Mouse (Mus musculus) lung, adult 2 months (tissue): Measurements from ENCODE around the gene Ankrd23. TPM values are rescaled to one million over a fixed set of nuclear protein-coding genes. Genes with fewer than 3 reads are reported as not detected.

Experiments used
- DNase-seq: peaks from one replicate; pipeline ENCODE4 v3.0.0; 2022
- H3K4me1 ChIP-seq: fragments of 200-500 bp; 2 replicates; pipeline ENCODE4 v1.6.1; 2011; ENCODE audit warnings: low read length; ENCODE audit not compliant: control insufficient read depth, insufficient read depth
- H3K4me3 ChIP-seq: fragments of 200-500 bp; replicated peaks from 2 replicates; pipeline ENCODE3; 2011; ENCODE audit warnings: low read depth, mild to moderate bottlenecking, control low read depth, low read length; ENCODE audit errors: extremely low read depth
- CTCF ChIP-seq: fragments of 200-500 bp; IDR thresholded peaks from 2 replicates; pipeline ENCODE4 v1.5.1; 2011; ENCODE audit warnings: mild to moderate bottlenecking, low read length, control low read depth; ENCODE audit not compliant: insufficient read depth
- POLR2A ChIP-seq: fragments of 200-500 bp; IDR thresholded peaks from 2 replicates; pipeline ENCODE4 v1.6.1; 2011; ENCODE audit warnings: low read depth, mild to moderate bottlenecking, control low read depth, low read length, borderline replicate concordance; ENCODE audit errors: extremely low read depth
- WGBS: fragments of 180-500 bp; shearing (Covaris S2); methylation state at CpG from one replicate; pipeline ENCODE4 v1.1.7; 2018; 5-methylcytosine and 5-hydroxymethylcytosine counted together
- polyA plus RNA-seq: library from polyadenylated mRNA; depleted of rRNA; stranded (reverse); fragments of >200 nt; gene quantifications from 2 replicates; pipeline ENCODE4 v1.2.3, GENCODE M21; 2012

Ankrd23 gene
- polyA plus RNA-seq, 1 experiment = 36.2 TPM

DNA sequence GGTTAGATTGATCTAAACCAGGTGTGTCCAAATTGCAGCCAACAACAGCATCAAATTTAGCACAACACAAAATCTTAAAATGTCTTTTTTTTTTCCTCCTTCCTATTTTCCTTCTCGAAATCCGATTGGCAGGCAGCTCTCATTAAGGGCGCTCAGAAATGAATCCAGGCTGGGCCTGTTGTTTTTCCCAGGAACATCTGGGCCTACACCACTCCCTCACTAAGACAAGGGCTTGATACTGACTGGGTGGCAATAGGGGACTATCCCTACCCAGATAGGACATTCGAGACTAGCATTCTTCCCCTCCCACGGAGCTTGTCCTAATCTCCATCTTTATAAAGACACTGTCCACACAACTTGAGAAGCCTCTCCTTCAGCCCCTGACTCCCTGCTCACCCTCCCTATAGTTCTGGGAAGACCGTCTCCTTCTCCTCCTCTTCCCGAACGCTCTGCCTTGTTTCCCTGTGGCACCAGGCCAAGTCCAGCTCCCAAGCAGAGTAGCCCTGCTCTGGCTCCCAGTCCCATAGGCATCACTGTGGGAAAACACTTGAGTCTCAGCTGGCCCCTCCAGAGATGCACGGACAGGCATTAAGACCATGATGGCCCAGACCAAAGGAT is 11.4 kb upstream of the Ankrd23 start:
- no peak for DNase-seq
- no peak overlapping the region for H3K4me3 ChIP-seq
- TF ChIP-seq POLR2A (no peak), CTCF (no peak)
- H3K4me1 ChIP-seq = 0 out of 2 replicates have a peak, but pooled peaks cover 6% of the 10 kb centered on the region
- 35% methylated on average over 9 of the region's 9 CpGs for WGBS

DNA sequence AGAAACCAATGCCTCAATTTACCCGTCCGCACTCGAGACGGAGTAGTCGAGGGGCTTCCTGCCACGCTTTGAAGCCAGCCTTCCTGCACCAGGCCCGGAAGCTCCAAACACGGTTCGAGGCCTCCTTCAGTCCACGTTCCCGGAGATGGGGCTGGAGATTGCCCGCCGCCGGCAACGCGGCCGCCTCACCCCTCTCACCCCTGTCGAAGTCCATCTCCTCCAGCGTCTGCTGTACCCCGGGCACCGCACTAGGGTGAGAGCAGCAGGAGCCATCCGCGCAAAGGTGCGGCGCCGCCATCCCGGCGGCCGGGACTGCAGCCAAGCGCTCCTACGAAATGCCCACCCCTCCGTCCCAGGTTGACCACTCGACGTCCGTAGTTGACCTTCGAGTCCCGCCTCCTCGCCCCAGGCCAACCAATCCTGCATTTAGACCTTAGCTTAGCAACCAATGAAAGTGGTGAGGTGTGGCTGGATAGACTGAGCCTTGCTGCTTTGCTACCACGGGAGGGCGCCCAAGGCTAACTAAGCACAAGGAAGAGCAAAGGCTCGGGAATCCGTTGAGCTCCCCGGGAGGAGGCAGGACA is 10.3 kb upstream of the Ankrd23 start, which contains the start of gene Ankrd39:
TSS of gene Ankrd39 (minus strand) at position 558 of the 584 bp plus-strand sequence.
- TF ChIP-seq CTCF = peak; percentile 96
- peak; percentile 79; the same call in 1 of the 2 replicates for TF ChIP-seq POLR2A
- WGBS = under 1% methylated on average over 43 of the region's 43 CpGs
- Histone ChIP-seq H3K4me3 (peak within 1 kb of the TSS; percentile 68), H3K4me1 (0 out of 2 replicates have a peak, but pooled peaks cover 6% of the 10 kb centered on the region)
- DNase-seq = peak; percentile 96

DNA sequence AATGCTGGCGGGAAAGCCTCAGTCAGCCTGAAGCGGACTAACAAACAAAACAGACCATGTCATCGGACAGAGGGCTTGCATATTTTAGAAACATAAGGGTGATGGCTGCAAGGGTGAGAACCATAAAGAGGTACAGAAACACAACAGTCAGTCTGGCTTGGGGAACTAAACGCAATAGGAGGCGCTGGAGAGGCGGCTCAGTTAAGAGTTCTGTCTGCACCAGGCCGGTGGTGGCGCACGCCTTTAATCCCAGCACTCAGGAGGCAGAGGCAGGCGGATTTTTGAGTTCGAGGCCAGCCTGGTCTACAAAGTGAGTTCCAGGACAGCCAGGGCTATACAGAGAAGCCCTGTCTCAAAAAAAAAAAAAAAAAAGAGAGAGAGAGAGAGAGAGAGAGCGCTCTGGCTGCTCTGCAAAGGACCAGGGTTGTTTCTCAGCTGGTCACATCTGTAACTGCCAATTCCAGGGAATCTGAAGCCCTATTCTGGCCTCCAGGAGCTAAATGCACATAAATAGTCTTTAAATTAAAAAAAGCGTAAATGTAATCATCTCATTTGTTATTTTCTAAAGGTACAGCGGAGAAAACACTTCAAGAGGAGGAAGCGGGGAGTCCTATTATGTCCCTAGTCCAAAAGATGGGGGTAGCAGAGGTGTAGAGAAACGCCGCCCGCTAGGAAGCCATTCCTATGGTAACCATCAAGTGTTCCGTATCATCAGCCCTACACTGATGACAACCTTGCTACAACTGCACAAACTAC is 9.3 kb upstream of the Ankrd23 start:
- Histone ChIP-seq H3K4me1 (0 out of 2 replicates have a peak, but pooled peaks cover 6% of the 10 kb centered on the region), H3K4me3 (peak overlapping the region; percentile 68)
- no peak for DNase-seq
- 69% methylated on average over 19 of the region's 19 CpGs for WGBS
- TF ChIP-seq POLR2A (no peak), CTCF (no peak)

DNA sequence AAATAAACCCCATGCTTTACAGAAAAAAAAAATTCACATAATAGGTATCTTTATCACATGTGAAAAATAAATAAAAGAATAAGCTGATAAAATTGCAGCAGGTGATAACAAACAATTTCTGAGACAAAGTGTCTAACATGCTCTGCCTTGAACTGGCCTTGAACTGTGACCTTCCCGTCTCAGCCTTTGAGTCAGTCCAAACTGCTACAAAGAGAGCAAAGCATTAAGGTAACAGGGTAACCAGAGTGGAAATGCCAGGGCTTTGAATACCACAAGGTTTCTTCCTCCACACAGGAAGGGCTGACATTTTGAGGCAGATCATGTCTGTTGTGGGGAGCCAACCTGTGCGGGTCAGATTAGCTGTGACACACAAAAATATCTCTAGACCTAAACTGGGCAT is 8.7 kb upstream of the Ankrd23 start:
- 80% methylated on average over 2 of the region's 2 CpGs for WGBS
- Histone ChIP-seq H3K4me3 (no peak overlapping the region), H3K4me1 (0 out of 2 replicates have a peak, but pooled peaks cover 6% of the 10 kb centered on the region)
- DNase-seq = no peak
- TF ChIP-seq POLR2A = no peak
- TF ChIP-seq CTCF = no peak

DNA sequence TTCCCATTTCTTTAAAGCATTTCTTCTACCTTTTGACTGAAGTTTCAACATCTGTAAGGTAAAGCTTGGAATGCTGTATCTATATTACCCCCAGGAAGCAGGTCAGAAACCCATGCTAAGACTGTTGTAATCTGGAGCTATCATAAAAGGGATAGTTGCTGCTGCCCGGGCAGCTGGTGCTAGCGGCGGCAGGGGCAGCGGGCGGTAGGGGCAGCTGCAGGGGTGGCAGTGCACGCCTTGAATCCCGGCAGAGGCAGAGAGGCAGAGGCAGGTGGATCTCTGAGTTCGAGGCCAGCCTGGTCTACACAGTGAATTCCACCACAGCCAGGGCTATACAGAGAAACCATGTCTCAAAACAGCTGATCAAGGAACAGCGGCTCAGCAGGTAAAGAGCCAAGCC is 6.2 kb upstream of the Ankrd23 start:
- DNase-seq = no peak
- WGBS = 96% methylated on average over 9 of the region's 9 CpGs
- Histone ChIP-seq H3K4me1 (0 out of 2 replicates have a peak, but pooled peaks cover 4% of the 10 kb centered on the region), H3K4me3 (no peak overlapping the region)
- TF ChIP-seq CTCF (no peak), POLR2A (no peak)

DNA sequence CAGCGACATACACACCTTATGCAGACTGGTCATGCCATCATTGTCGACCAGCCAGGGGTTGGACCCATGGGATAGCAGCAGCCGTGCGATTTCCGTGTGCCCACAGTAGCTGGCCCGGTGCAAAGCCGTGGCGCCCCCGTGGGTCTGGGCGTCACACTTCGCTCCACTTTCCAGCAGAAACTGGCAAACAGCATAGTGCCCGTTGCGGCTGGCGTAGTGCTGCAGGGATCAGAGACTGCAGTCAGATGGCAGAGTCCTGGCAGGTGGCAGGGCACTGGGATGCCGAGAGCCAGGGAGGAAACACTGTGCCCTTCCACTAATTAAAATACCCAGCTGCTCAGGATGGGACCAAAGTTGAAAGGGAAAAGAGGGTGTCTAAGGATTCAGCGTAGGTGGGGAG is 5.2 kb upstream of the Ankrd23 start:
- TF ChIP-seq CTCF (no peak), POLR2A (no peak)
- Histone ChIP-seq H3K4me3 (no peak overlapping the region), H3K4me1 (0 out of 2 replicates have a peak, but pooled peaks cover 2% of the 10 kb centered on the region)
- WGBS = 97% methylated on average over 16 of the region's 16 CpGs
- DNase-seq = no peak

DNA sequence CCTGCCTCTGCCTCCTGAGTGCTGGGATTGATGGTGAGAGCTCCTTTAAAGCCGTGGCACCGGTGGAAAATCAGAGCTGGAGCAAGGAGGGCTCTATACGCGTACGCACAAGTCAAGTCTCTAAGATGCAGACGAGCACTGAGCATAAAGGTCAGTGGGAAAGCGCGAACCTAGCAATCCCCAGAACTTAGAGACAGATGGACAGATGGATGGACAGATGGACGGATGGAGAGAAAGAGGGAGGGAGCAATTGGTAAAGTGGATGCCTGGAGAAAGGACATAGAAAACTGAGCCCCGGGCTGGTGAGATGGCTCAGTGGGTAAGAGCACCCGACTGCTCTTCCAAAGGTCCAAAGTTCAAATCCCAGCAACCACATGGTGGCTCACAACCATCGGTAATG is 4.1 kb upstream of the Ankrd23 start:
- no peak for TF ChIP-seq POLR2A
- TF ChIP-seq CTCF = no peak
- no peak for DNase-seq
- WGBS = 93% methylated on average over 12 of the region's 12 CpGs
- Histone ChIP-seq H3K4me1 (no peaks in the 10 kb centered on the region), H3K4me3 (no peak overlapping the region)

DNA sequence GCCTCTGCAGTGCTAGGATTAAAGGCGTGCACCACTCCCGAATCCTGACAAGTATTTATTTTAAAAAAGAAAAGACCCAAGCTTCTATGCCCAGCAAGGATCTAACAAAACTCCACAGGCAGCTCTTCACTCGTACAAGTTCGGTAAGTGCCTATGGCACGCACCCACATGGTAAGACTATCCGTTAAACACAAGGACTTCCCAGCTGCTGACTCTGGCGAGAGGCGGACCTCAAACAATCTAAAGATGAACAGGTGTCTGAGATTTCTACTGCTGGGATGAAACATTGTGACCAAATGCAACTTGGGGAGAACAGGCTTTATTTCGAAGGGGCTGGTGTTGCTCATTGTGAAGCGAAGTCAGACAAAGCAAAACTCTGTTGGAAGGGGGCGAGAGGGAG is 3.4 kb upstream of the Ankrd23 start:
- DNase-seq = no peak
- WGBS = 81% methylated on average over 11 of the region's 11 CpGs

DNA sequence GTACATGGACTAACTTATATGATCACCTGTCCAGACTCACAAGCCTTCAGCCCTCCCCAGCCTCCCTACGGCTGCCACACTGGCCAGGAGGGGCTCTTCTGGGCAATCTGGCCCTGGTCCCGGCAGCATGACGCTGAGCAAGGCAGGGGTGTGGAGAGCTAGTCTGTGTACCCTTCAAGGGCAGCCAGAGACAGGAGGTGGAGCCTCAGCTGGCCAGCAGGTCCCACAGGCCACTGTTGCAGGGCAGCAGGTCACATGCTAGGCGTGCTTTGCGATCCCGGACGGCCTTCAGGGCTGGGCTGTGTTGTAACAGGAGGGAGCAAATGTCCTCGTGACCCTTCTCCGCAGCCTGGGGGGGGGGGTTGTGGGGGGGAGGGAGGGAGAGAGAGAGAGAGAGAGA is 2.5 kb upstream of the Ankrd23 start, which contains the start of gene Gm42417:
TSS of gene Gm42417 (minus strand) at position 244 of the 400 bp plus-strand sequence.
- WGBS = 33% methylated on average over 9 of the region's 9 CpGs
- TF ChIP-seq POLR2A (no peak), CTCF (no peak)
- H3K4me3 ChIP-seq = no peak within 1 kb of the TSS
- H3K4me1 ChIP-seq = peaks cover 4% of the 10 kb centered on the region; the same call in 1 of the 2 replicates
- DNase-seq = peak; percentile 77

More for the DNA sequence above, 3.4 kb upstream of the Ankrd23 start:
- Histone ChIP-seq H3K4me1 (peaks cover 4% of the 10 kb centered on the region; the same call in 1 of the 2 replicates), H3K4me3 (no peak overlapping the region)
- TF ChIP-seq POLR2A (no peak), CTCF (no peak)
